Mouse (Mus musculus): ENCODE data around the gene Dchs1. TPM values are rescaled to one million over a fixed set of nuclear protein-coding genes. Genes with fewer than 3 reads are reported as not detected.

The Dchs1 gene
- total and polyA plus RNA-seq, 3 experiments = 0.08 to 0.11 TPM; not detected in 1

GRCm38 (mm10) chr7:105708733-105709132 lies 78.7 kb downstream of the Dchs1 start (continued):
- no peak for TF ChIP-seq RCOR1 (IDR thresholded peaks at IDR 0.05; ENCODE audit: low read depth, low read length)
- TF ChIP-seq MAZ (IDR thresholded peaks at IDR 0.05; ENCODE audit: low read depth, low read length) = no peak
- TF ChIP-seq NELFE (IDR thresholded peaks at IDR 0.05; ENCODE audit: low read depth, low read length) = no peak
- no peak for TF ChIP-seq MXI1 (IDR thresholded peaks at IDR 0.05; ENCODE audit: low read depth, low read length)
- TF ChIP-seq GABPA (IDR thresholded peaks at IDR 0.05; ENCODE audit: low read depth, low read length) = no peak
- TF ChIP-seq ZMIZ1 (IDR thresholded peaks at IDR 0.05; ENCODE audit: low read depth, low read length) = no peak
- peak; percentile 90 for TF ChIP-seq ETS1 (IDR thresholded peaks at IDR 0.05; ENCODE audit: low read depth, low read length)
- TF ChIP-seq CHD2 (IDR thresholded peaks at IDR 0.05; ENCODE audit: low read length) = no peak
- no peak for TF ChIP-seq POLR2AphosphoS5 (IDR thresholded peaks at IDR 0.05; ENCODE audit: borderline replicate concordance, low read depth, low read length)
- TF ChIP-seq MAFK (IDR thresholded peaks at IDR 0.05; ENCODE audit: borderline replicate concordance, low read depth, low read length) = no peak
- peak; percentile 88 for TF ChIP-seq GATA1 (IDR thresholded peaks at IDR 0.05; ENCODE audit: low read depth, low read length)

GRCm38 (mm10) chr7:105703816-105704215 lies 83.6 kb downstream of the Dchs1 start:
- peaks cover 0 to 3% of the 10 kb centered on the region in 2 experiments; a peak in 2 of 4 replicates for H3K36me3 ChIP-seq (ENCODE audit: control insufficient read depth in 1 of 2, insufficient read depth in 2 of 2, low read length in 2 of 2)
- no peaks in the 10 kb centered on the region for H3K9me3 ChIP-seq (replicated peaks; ENCODE audit: insufficient read depth, low read length)
- H3K9ac ChIP-seq (ENCODE audit: control insufficient read depth, low read depth, low read length, poor library complexity, severe bottlenecking) = no peak overlapping the region
- TF ChIP-seq USF1 (IDR thresholded peaks at IDR 0.05; ENCODE audit: low read depth, low read length) (no peak), NRF1 (IDR thresholded peaks at IDR 0.05; ENCODE audit: insufficient read depth, low read depth, low read length, poor library complexity, severe bottlenecking) (no peak), RCOR1 (IDR thresholded peaks at IDR 0.05; ENCODE audit: low read depth, low read length) (no peak), ZNF384 (IDR thresholded peaks at IDR 0.05; ENCODE audit: low read depth, low read length) (no peak), KAT2A (conservative IDR thresholded peaks at IDR 0.05; ENCODE audit: low read depth, low read length) (no peak), ELF1 (IDR thresholded peaks at IDR 0.05; ENCODE audit: low read depth, low read length) (no peak), ZKSCAN1 (IDR thresholded peaks at IDR 0.05; ENCODE audit: low read depth, low read length) (no peak), USF2 (IDR thresholded peaks at IDR 0.05; ENCODE audit: borderline replicate concordance in 1 of 2, insufficient read depth in 1 of 2, low read depth in 1 of 2, low read length in 2 of 2) (no peak), MYC (IDR thresholded peaks at IDR 0.05; ENCODE audit: low read depth, low read length) (no peak)
- peaks cover 0 to 6% of the 10 kb centered on the region in 2 experiments; a peak in 2 of 4 replicates for H3K4me1 ChIP-seq (ENCODE audit: control insufficient read depth in 1 of 2, insufficient read depth in 2 of 2, low read length in 2 of 2)
- no peaks in the 10 kb centered on the region for H3K79me2 ChIP-seq (ENCODE audit: control insufficient read depth, insufficient read depth, low read length, poor library complexity)
- H3K4me3 ChIP-seq (ENCODE audit: control insufficient read depth in 1 of 2, insufficient read depth in 1 of 2, low read depth in 2 of 2, low read length in 2 of 2) = no peak overlapping the region
- H3K27ac ChIP-seq (ENCODE audit: control insufficient read depth, low read depth, low read length) = no peak overlapping the region
- no peaks in the 10 kb centered on the region for H3K27me3 ChIP-seq (ENCODE audit: control insufficient read depth in 1 of 2, insufficient read depth in 2 of 2, low read length in 2 of 2)
- DNase-seq (ENCODE audit: low read depth, low spot score) = no peak
